Comparison of ENCODE assay signal across 18 mouse cellular contexts in the genomic region with DNA sequence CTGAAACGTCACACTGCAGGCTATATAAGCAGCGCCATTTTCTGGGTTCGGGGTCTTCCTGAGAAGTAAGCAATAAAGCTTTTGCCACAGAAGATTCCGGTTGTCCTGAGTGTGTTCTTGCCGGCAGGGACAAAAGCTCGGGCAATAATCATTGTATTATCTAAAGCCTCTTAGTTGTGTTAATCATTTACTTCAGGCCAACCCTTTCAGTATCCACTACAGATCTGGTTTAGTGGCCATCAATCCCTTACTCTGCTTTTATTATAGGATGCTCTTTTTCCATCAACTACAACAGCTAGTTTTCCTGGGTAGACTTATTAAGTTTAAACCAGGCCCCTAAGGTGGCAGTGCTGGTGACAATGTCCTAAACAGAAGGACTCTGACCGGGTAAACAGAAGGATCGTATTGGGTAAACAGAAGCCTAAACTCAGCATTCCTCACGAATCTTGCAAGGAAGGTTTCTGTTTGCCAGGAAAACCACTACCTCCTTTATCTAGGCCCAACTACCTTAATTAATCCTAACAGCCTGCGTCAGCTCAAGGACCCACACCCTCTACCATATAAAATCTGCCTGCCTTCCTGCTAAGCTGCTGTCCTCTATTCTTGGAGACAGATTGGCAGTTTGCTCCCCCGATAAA. TPM values are rescaled to one million over a fixed set of nuclear protein-coding genes. Genes with fewer than 3 reads are reported as not detected.
"Had no signal": no experiment of that assay in that cellular context is flagged by ENCODE, and none has a peak within 500 bp of the region (broad histone marks: within the 10 kb centered on the region; RNA-seq: fewer than 3 reads in every experiment).

No protein-coding gene starts in this region.

- H3K4me3 ChIP-seq: layer of hippocampus, adult 2 months; lung, embryonic 15.5 days; megakaryocyte, embryonic 14.5 days; midbrain, embryonic 10.5 days; midbrain, embryonic 13.5 days; myocyte; neural tube, embryonic 13.5 days had no signal

- H3K9me3 ChIP-seq: lung, embryonic 15.5 days; megakaryocyte, embryonic 14.5 days; midbrain, embryonic 10.5 days; midbrain, embryonic 13.5 days; neural tube, embryonic 13.5 days had no signal

- H3K27me3 ChIP-seq: lung, embryonic 15.5 days; midbrain, embryonic 13.5 days; neural tube, embryonic 13.5 days had no signal

- DNase-seq: kidney, adult 2 months; kidney, postnatal 25 days; layer of hippocampus, adult 9-11 months; lung, postnatal 36 days; thymus, postnatal 14 days had no signal

- ATAC-seq: midbrain, embryonic 13.5 days; midbrain, embryonic 16.5 days had no signal

- H3K9ac ChIP-seq: liver, embryonic 14.5 days; lung, embryonic 15.5 days; midbrain, embryonic 13.5 days; neural tube, embryonic 13.5 days had no signal

- H3K4me1 ChIP-seq: lung, embryonic 15.5 days; megakaryocyte, embryonic 14.5 days; midbrain, embryonic 10.5 days; midbrain, embryonic 13.5 days; neural tube, embryonic 13.5 days had no signal

- H3K36me3 ChIP-seq: lung, embryonic 15.5 days; midbrain, embryonic 10.5 days; midbrain, embryonic 13.5 days; neural tube, embryonic 13.5 days had no signal

- H3K4me2 ChIP-seq: liver, embryonic 11.5 days; lung, embryonic 15.5 days; midbrain, embryonic 13.5 days; neural tube, embryonic 13.5 days had no signal

- H3K27ac ChIP-seq: kidney, postnatal 0 days; layer of hippocampus, adult 2 months; liver, embryonic 14.5 days; lung, embryonic 15.5 days; midbrain, embryonic 10.5 days; midbrain, embryonic 13.5 days; neural tube, embryonic 13.5 days had no signal

RNA-seq across cellular contexts. Expression of a gene that starts 24.3 kb away (rescaled TPM):
- polyA plus RNA-seq: large intestine, adult 2 months; limb, embryonic 11.5 days; liver, embryonic 11.5 days; liver, embryonic 14.5 days; midbrain, embryonic 10.5 days; midbrain, embryonic 13.5 days; midbrain, embryonic 16.5 days had no signal
